Mouse (Mus musculus) effector memory CD4-positive, alpha-beta T cell, adult 5 months (primary cell): ENCODE measurements around the gene Gtpbp10. TPM values are rescaled to one million over a fixed set of nuclear protein-coding genes. Genes with fewer than 3 reads are reported as not detected.

ENCODE experiments used
- polyA plus RNA-seq: library from polyadenylated mRNA; unstranded; fragments of 100-300 nt; shearing (Covaris generic); gene quantifications from one replicate; pipeline ENCODE4 v1.2.1, GENCODE M21; 2017

Gene Gtpbp10
- polyA plus RNA-seq, result 12.3 TPM

GRCm38 (mm10) chr5:5559079-5559740 lies at the start of gene Gtpbp10:
Gene Gtpbp10 (minus strand): TSS chr5:5559538.

DNA sequence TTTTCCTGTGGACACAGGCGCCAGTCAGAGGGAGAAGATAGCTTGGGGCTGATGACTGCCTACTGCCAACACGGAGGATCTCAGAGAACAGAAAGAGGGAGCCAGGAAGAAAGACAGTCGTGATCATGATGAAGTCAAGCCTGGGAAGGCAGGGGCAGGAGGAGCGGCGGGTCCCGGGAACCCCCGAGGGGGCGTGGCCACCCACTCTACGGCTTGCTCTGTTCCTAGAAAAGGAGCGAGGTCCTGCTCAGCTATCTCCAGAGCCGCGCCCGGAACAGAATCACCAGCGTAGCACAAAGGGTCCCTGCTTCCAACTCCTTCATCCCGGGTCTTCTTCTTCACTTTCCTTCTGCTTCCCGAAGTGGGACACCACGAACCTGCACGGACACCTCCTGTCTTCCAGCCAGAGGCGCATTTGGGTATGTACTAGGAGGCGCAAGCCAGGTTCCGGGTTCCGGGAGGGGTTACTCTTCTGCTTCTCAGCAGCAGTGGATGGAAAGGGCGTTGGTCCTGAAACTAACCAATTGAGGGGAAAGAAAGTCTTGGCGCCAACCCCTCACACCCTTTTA lies 14.5 kb upstream of the Gtpbp10 start, which contains the start of gene Gm8773:
TSS of gene Gm8773 (plus strand) at position 51 of the 569 bp plus-strand sequence.

DNA sequence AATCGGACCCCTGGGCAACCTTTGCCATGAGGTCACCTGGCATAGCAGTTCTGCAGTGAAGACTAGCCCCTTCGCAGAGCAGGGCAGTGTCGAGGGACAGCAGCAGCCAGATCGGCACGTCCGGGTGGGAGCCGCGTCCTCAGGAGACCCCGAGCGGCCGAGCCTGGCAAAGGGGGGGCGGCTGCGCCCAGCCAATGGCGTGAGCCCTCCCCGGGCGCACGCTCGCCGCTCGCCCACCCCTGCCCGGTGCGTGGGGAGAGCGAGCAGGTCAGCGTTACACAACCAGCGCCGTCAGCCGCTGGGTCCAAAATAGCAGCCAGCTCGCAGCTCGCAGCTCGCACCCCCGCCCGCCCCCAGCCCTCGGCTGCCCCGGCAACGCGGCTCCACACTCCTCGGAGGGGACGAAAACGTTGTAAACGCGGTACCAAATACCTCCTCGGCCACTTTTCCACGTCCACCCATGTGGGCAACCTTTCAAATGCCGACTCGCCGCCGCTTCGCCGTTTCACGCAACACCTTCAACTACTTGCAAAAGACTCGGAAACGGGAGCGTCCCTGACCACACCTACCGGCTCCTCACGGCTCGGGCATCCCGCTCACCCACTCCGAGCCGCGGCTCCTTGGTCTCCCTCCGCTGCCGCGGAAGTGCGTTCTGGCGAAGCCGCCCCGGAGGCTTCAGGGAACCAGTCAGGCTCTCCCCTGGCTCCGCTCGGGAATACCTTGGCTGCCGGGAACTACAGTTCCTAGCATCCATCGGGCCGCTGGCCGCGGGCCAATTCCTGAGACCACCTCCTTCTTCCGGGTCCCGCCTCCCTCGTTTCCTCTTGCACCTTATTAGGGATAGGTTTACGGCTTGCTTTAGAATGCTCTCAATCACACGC lies 44.9 kb downstream of the Gtpbp10 start, which contains the start of gene Cldn12:
TSS of gene Cldn12 (minus strand) at position 763 of the 881 bp plus-strand sequence.

Other genes with a start within 250 kb of the Gtpbp10 start
- gene Cdk14, start 139.2 kb downstream of the Gtpbp10 start, polyA plus RNA-seq, result 0.26 TPM
- not detected for gene 1700015F17Rik, start 80.4 kb downstream of the Gtpbp10 start, polyA plus RNA-seq
- gene Cldn12, start 44.6 kb downstream of the Gtpbp10 start, polyA plus RNA-seq, result 1.7 TPM
- gene Gm8773, start 14.3 kb upstream of the Gtpbp10 start, polyA plus RNA-seq, result not detected
- gene Cfap69, start 104.7 kb upstream of the Gtpbp10 start, polyA plus RNA-seq, result 0.17 TPM
- gene Steap2, start 135.0 kb upstream of the Gtpbp10 start, polyA plus RNA-seq, result 0.17 TPM
- not detected for gene Steap1, start 189.8 kb upstream of the Gtpbp10 start, polyA plus RNA-seq